ENCODE assay signal across 8 mouse cellular contexts in genomic region chr15:80091121-80091955, GRCm38 (mm10). TPM values are rescaled to one million over a fixed set of nuclear protein-coding genes. Genes with fewer than 3 reads are reported as not detected.
DNase-seq lines count a peak whose midpoint lies in the region; ATAC-seq and TF ChIP-seq lines count a peak whose summit lies in the region.

Gene Syngr1, plus strand, starts transcription at chr15:80091334.
Gene Rpl3, minus strand, starts transcription at chr15:80091868.

- H3K4me3 ChIP-seq in hindbrain, embryonic 16.5 days (ENCODE audit: low read length): peak within 1 kb of the TSS; percentile 81
- peak within 1 kb of the TSS; percentile 76 for H3K4me3 ChIP-seq in left cerebral cortex, adult 2 months

- H3K4me1 ChIP-seq in hindbrain, embryonic 16.5 days (ENCODE audit: control insufficient read depth, insufficient read depth, low read depth, low read length): peaks cover 14% of the 10 kb centered on the region

- intact Hi-C loops in left cerebral cortex, adult 2 months (cut with DNase I): no loop called here

- WGBS in hindbrain, embryonic 16.5 days: under 1% methylated on average over 85 of the region's 86 CpGs

- H3K4me2 ChIP-seq in hindbrain, embryonic 16.5 days (ENCODE audit: low read length): peak within 1 kb of the TSS; percentile 80

- H3K9me3 ChIP-seq in hindbrain, embryonic 16.5 days (ENCODE audit: control insufficient read depth, low read length): no peaks in the 10 kb centered on the region; the same call in 1 of the 2 replicates

- peak within 1 kb of the TSS; percentile 73 for H3K27ac ChIP-seq in hindbrain, embryonic 16.5 days (ENCODE audit: low read depth, low read length)
- H3K27ac ChIP-seq in left cerebral cortex, adult 2 months: peak within 1 kb of the TSS; percentile 99

- peak; percentile 73 for DNase-seq in T-cell, adult 2 months (ENCODE audit: low spot score)
- peak; percentile 88 to 92 for DNase-seq in cerebellum, postnatal 36 days
- peak; percentile 54 to 66 for DNase-seq in gastrocnemius, adult 8-10 months (ENCODE audit: low spot score in 2 of 2)
- peak; percentile 90 to 92 for DNase-seq in left cerebral cortex, adult 2 months (ENCODE audit: extremely low spot score in 1 of 2, low spot score in 2 of 2)
- peak; percentile 75 to 80 for DNase-seq in lung, postnatal 4 days
- peak; percentile 85 for DNase-seq in retina, postnatal 1 day
- peak; percentile 97 for DNase-seq in thymus, postnatal 4 days

- H3K36me3 ChIP-seq in hindbrain, embryonic 16.5 days (ENCODE audit: control insufficient read depth, insufficient read depth, low read length): no peaks in the 10 kb centered on the region

- peak within 1 kb of the TSS; percentile 94 for H3K9ac ChIP-seq in hindbrain, embryonic 16.5 days (ENCODE audit: low read depth, low read length)

- no peaks in the 10 kb centered on the region for H3K27me3 ChIP-seq in hindbrain, embryonic 16.5 days (replicated peaks; ENCODE audit: control insufficient read depth, insufficient read depth, low read length)

- ATAC-seq in hindbrain, embryonic 16.5 days: peak; percentile 63

- TF ChIP-seq CTCF in left cerebral cortex, adult 2 months (IDR thresholded peaks at IDR 0.05): peak; percentile 76

RNA-seq across cellular contexts. Expression of gene Syngr1, which starts in this region (rescaled TPM):
- total RNA-seq in gastrocnemius, adult 8-10 months (2022): 10 to 100 TPM; 54.5 to 72.8 (median 61.1) TPM
- polyA plus RNA-seq in hindbrain, embryonic 16.5 days (2015; fragmentation: Nextera tagmentation; extraction: Ambion mirVana): 78.6 and 80.3 TPM in 2 replicates
- total RNA-seq in left cerebral cortex, adult 2 months (2021): 100 to 1,000 TPM; 429 to 434 TPM

RNA-seq across cellular contexts. Expression of gene Rpl3, which starts in this region (rescaled TPM):
- total RNA-seq in gastrocnemius, adult 8-10 months (2022): 10 to 100 TPM; 23.1 to 56.7 (median 39.7) TPM
- 523 and 556 TPM in 2 replicates for polyA plus RNA-seq in hindbrain, embryonic 16.5 days (2015; fragmentation: Nextera tagmentation; extraction: Ambion mirVana)
- total RNA-seq in left cerebral cortex, adult 2 months (2021): 100 to 1,000 TPM; 439 to 468 TPM

Comparison
In these comparisons a context has a peak if more than half of its experiments do, and no peak if none do; other contexts are left out.
1. Peak in every context shown above with its lines: DNase-seq, ATAC-seq, H3K4me3 ChIP-seq and H3K27ac ChIP-seq.
2. RNA of gene Syngr1 (total RNA-seq): 429 to 434 TPM in left cerebral cortex, adult 2 months; 54.5 to 72.8 TPM in gastrocnemius, adult 8-10 months; every median in the first group is over 4 times any median in the second.
3. RNA of gene Rpl3 (total RNA-seq): 439 to 468 TPM in left cerebral cortex, adult 2 months; 23.1 to 56.7 TPM in gastrocnemius, adult 8-10 months; every median in the first group is over 4 times any median in the second.